Mouse (Mus musculus): ENCODE results near the gene Aff4. TPM values are rescaled to one million over a fixed set of nuclear protein-coding genes. Genes with fewer than 3 reads are reported as not detected.

Aff4 gene
- polyA plus RNA-seq (2014; fragmentation: Nextera tagmentation; extraction: Ambion mirVana): 43.0 and 120 TPM in 2 replicates

GRCm38 (mm10) chr11:53350291-53351223, at the start of gene Aff4:
Gene Aff4, plus strand, starts transcription at chr11:53350833.
- Histone ChIP-seq H3K36me3 (ENCODE audit: control insufficient read depth, insufficient read depth, low read length) (no peaks in the 10 kb centered on the region), H3K9ac (ENCODE audit: low read depth, low read length) (peak within 1 kb of the TSS; percentile 99), H3K27me3 (ENCODE audit: control insufficient read depth, insufficient read depth, low read length) (no peaks in the 10 kb centered on the region), H3K27ac (ENCODE audit: low read depth, low read length) (peak within 1 kb of the TSS; percentile 96), H3K4me2 (replicated peaks; ENCODE audit: low read depth, low read length) (peak within 1 kb of the TSS; percentile 74), H3K4me1 (replicated peaks; ENCODE audit: control insufficient read depth, insufficient read depth, low read length) (no peaks in the 10 kb centered on the region), H3K9me3 (ENCODE audit: control insufficient read depth, low read length) (no peaks in the 10 kb centered on the region), H3K4me3 (ENCODE audit: low read depth, low read length) (peak within 1 kb of the TSS; percentile 98)
- WGBS: under 1% methylated on average over 68 of the region's 127 CpGs
- ATAC-seq (ENCODE audit: low FRiP score) (peak; percentile 96), DNase-seq (ENCODE audit: low spot score) (peak; percentile 93)

GRCm38 (mm10) chr11:53301167-53301515, 49.5 kb upstream of the Aff4 start:
- DNase-seq (ENCODE audit: low spot score): peak; percentile 11
- peak overlapping the region; percentile 66 for H3K9ac ChIP-seq (ENCODE audit: low read depth, low read length)
- peak overlapping the region; percentile 100 for H3K4me3 ChIP-seq (ENCODE audit: low read depth, low read length)
- no peaks in the 10 kb centered on the region for H3K9me3 ChIP-seq (ENCODE audit: control insufficient read depth, low read length)
- peak overlapping the region; percentile 55 for H3K4me2 ChIP-seq (replicated peaks; ENCODE audit: low read depth, low read length)
- H3K36me3 ChIP-seq (ENCODE audit: control insufficient read depth, insufficient read depth, low read length): no peaks in the 10 kb centered on the region
- ATAC-seq (ENCODE audit: low FRiP score): no peak
- no peaks in the 10 kb centered on the region for H3K27me3 ChIP-seq (ENCODE audit: control insufficient read depth, insufficient read depth, low read length)
- WGBS: 59% methylated on average over 9 of the region's 9 CpGs
- H3K27ac ChIP-seq (ENCODE audit: low read depth, low read length): peak overlapping the region; percentile 90
- peaks cover 5% of the 10 kb centered on the region; the same call in 1 of the 2 replicates for H3K4me1 ChIP-seq (replicated peaks; ENCODE audit: control insufficient read depth, insufficient read depth, low read length)

- H3K4me2 ChIP-seq (replicated peaks; ENCODE audit: low read depth, low read length): no peak overlapping the region
- H3K9me3 ChIP-seq (ENCODE audit: control insufficient read depth, low read length): no peaks in the 10 kb centered on the region
- no peaks in the 10 kb centered on the region for H3K36me3 ChIP-seq (ENCODE audit: control insufficient read depth, insufficient read depth, low read length)
- no peak overlapping the region for H3K9ac ChIP-seq (ENCODE audit: low read depth, low read length)
- ATAC-seq (ENCODE audit: low FRiP score): no peak
- no peak overlapping the region for H3K4me3 ChIP-seq (ENCODE audit: low read depth, low read length)
- H3K27ac ChIP-seq (ENCODE audit: low read depth, low read length): no peak overlapping the region
- H3K27me3 ChIP-seq (ENCODE audit: control insufficient read depth, insufficient read depth, low read length): no peaks in the 10 kb centered on the region
- DNase-seq (ENCODE audit: low spot score): no peak
- 83% methylated on average over 14 of the region's 14 CpGs for WGBS
- H3K4me1 ChIP-seq (replicated peaks; ENCODE audit: control insufficient read depth, insufficient read depth, low read length): peaks cover 3% of the 10 kb centered on the region; the same call in 1 of the 2 replicates
Measured at GRCm38 (mm10) chr11:53304044-53304840, 46.4 kb upstream of the Aff4 start.

GRCm38 (mm10) chr11:53306965-53307364, 43.7 kb upstream of the Aff4 start:
- DNase-seq (ENCODE audit: low spot score) (no peak), ATAC-seq (ENCODE audit: low FRiP score) (no peak)
- no peak overlapping the region for H3K27ac ChIP-seq (ENCODE audit: low read depth, low read length)
- H3K9me3 ChIP-seq (ENCODE audit: control insufficient read depth, low read length): no peaks in the 10 kb centered on the region
- H3K27me3 ChIP-seq (ENCODE audit: control insufficient read depth, insufficient read depth, low read length): no peaks in the 10 kb centered on the region
- 96% methylated on average over 2 of the region's 2 CpGs for WGBS
- H3K36me3 ChIP-seq (ENCODE audit: control insufficient read depth, insufficient read depth, low read length): no peaks in the 10 kb centered on the region
- H3K9ac ChIP-seq (ENCODE audit: low read depth, low read length): no peak overlapping the region
- H3K4me2 ChIP-seq (replicated peaks; ENCODE audit: low read depth, low read length): no peak overlapping the region
- H3K4me3 ChIP-seq (ENCODE audit: low read depth, low read length): no peak overlapping the region
- no peaks in the 10 kb centered on the region for H3K4me1 ChIP-seq (replicated peaks; ENCODE audit: control insufficient read depth, insufficient read depth, low read length)

GRCm38 (mm10) chr11:53307558-53308065, 43.0 kb upstream of the Aff4 start:
- H3K36me3 ChIP-seq (ENCODE audit: control insufficient read depth, insufficient read depth, low read length): no peaks in the 10 kb centered on the region
- 73% methylated on average over 10 of the region's 10 CpGs for WGBS
- H3K4me1 ChIP-seq (replicated peaks; ENCODE audit: control insufficient read depth, insufficient read depth, low read length): no peaks in the 10 kb centered on the region
- no peaks in the 10 kb centered on the region for H3K9me3 ChIP-seq (ENCODE audit: control insufficient read depth, low read length)
- no peaks in the 10 kb centered on the region for H3K27me3 ChIP-seq (ENCODE audit: control insufficient read depth, insufficient read depth, low read length)
- no peak overlapping the region for H3K27ac ChIP-seq (ENCODE audit: low read depth, low read length)
- DNase-seq (ENCODE audit: low spot score): no peak
- H3K9ac ChIP-seq (ENCODE audit: low read depth, low read length): no peak overlapping the region
- no peak overlapping the region for H3K4me2 ChIP-seq (replicated peaks; ENCODE audit: low read depth, low read length)
- no peak for ATAC-seq (ENCODE audit: low FRiP score)
- H3K4me3 ChIP-seq (ENCODE audit: low read depth, low read length): no peak overlapping the region

GRCm38 (mm10) chr11:53308251-53308864, 42.3 kb upstream of the Aff4 start:
- no peaks in the 10 kb centered on the region for H3K36me3 ChIP-seq (ENCODE audit: control insufficient read depth, insufficient read depth, low read length)
- H3K4me3 ChIP-seq (ENCODE audit: low read depth, low read length): no peak overlapping the region
- no peak overlapping the region for H3K9ac ChIP-seq (ENCODE audit: low read depth, low read length)
- no peak overlapping the region for H3K4me2 ChIP-seq (replicated peaks; ENCODE audit: low read depth, low read length)
- no peak overlapping the region for H3K27ac ChIP-seq (ENCODE audit: low read depth, low read length)
- H3K4me1 ChIP-seq (replicated peaks; ENCODE audit: control insufficient read depth, insufficient read depth, low read length): no peaks in the 10 kb centered on the region
- ATAC-seq (ENCODE audit: low FRiP score) (no peak), DNase-seq (ENCODE audit: low spot score) (no peak)
- H3K27me3 ChIP-seq (ENCODE audit: control insufficient read depth, insufficient read depth, low read length): no peaks in the 10 kb centered on the region
- no peaks in the 10 kb centered on the region for H3K9me3 ChIP-seq (ENCODE audit: control insufficient read depth, low read length)

GRCm38 (mm10) chr11:53308884-53309310, 41.7 kb upstream of the Aff4 start:
- ATAC-seq (ENCODE audit: low FRiP score) (no peak), DNase-seq (ENCODE audit: low spot score) (no peak)
- no peaks in the 10 kb centered on the region for H3K27me3 ChIP-seq (ENCODE audit: control insufficient read depth, insufficient read depth, low read length)
- WGBS: 68% methylated on average over 2 of the region's 2 CpGs
- no peak overlapping the region for H3K4me2 ChIP-seq (replicated peaks; ENCODE audit: low read depth, low read length)
- H3K4me1 ChIP-seq (replicated peaks; ENCODE audit: control insufficient read depth, insufficient read depth, low read length): no peaks in the 10 kb centered on the region
- no peak overlapping the region for H3K27ac ChIP-seq (ENCODE audit: low read depth, low read length)
- no peak overlapping the region for H3K9ac ChIP-seq (ENCODE audit: low read depth, low read length)
- H3K4me3 ChIP-seq (ENCODE audit: low read depth, low read length): no peak overlapping the region
- no peaks in the 10 kb centered on the region for H3K9me3 ChIP-seq (ENCODE audit: control insufficient read depth, low read length)
- H3K36me3 ChIP-seq (ENCODE audit: control insufficient read depth, insufficient read depth, low read length): no peaks in the 10 kb centered on the region

- Histone ChIP-seq H3K9ac (ENCODE audit: low read depth, low read length) (no peak overlapping the region), H3K4me3 (ENCODE audit: low read depth, low read length) (no peak overlapping the region), H3K4me2 (replicated peaks; ENCODE audit: low read depth, low read length) (no peak overlapping the region), H3K27me3 (ENCODE audit: control insufficient read depth, insufficient read depth, low read length) (no peaks in the 10 kb centered on the region), H3K27ac (ENCODE audit: low read depth, low read length) (no peak overlapping the region), H3K36me3 (ENCODE audit: control insufficient read depth, insufficient read depth, low read length) (no peaks in the 10 kb centered on the region), H3K9me3 (ENCODE audit: control insufficient read depth, low read length) (no peaks in the 10 kb centered on the region), H3K4me1 (replicated peaks; ENCODE audit: control insufficient read depth, insufficient read depth, low read length) (no peaks in the 10 kb centered on the region)
- ATAC-seq (ENCODE audit: low FRiP score) (no peak), DNase-seq (ENCODE audit: low spot score) (no peak)
- 71% methylated on average over 1 of the region's 1 CpGs for WGBS
Measured at GRCm38 (mm10) chr11:53311385-53311784, 39.2 kb upstream of the Aff4 start.

Measured in hindbrain, embryonic 11.5 days (tissue).